Mouse (Mus musculus): ENCODE data around the gene Cbx5.

GRCm38 (mm10) chr15:103227572-103227971 is 12.0 kb downstream of the Cbx5 start:
- TF ChIP-seq CTCF (IDR thresholded peaks at IDR 0.05; ENCODE audit: borderline replicate concordance, control insufficient read depth, extremely low read depth, insufficient read depth, low read length, poor library complexity) (no peak), POLR2A (IDR thresholded peaks at IDR 0.05; ENCODE audit: control insufficient read depth, extremely low read depth, insufficient read depth, low read length, poor library complexity) (no peak)
